Mouse (Mus musculus) cerebellum, adult 9-10 months (tissue): ENCODE results near the gene Arhgap22.

Experiments used
- DNase-seq: peaks from one replicate; pipeline ENCODE4 v3.0.0; 2022

Arhgap22 gene

GRCm38 (mm10) chr14:33290038-33290437, 76.2 kb downstream of the Arhgap22 start:
- no peak for DNase-seq

DNA sequence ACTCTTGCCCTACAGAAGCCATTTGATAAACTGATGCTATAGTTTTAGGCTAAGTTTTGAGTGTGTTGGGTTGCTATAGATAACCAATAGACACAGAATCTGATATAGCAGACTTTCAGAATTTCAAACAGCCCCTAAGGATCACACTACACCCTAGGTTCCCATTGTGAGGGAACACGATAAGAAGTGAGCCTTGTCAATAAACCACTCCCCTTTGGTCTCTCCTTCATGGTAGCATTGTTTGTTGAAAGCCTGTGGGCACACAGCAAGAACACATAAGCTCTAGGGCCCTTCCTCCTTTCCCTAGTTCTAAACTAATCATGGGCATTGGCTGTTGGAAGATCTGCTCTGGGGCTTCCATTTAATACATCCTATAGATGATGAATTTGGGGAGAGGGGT, 80.7 kb downstream of the Arhgap22 start:
- DNase-seq = no peak

- no peak for DNase-seq
These were observed 83.0 kb downstream of the Arhgap22 start for GRCm38 (mm10) chr14:33296698-33297341.

- no peak for DNase-seq
These were observed 86.8 kb downstream of the Arhgap22 start for GRCm38 (mm10) chr14:33300591-33300990.

GRCm38 (mm10) chr14:33303348-33303819, 89.6 kb downstream of the Arhgap22 start:
- peak; percentile 77 for DNase-seq

DNA sequence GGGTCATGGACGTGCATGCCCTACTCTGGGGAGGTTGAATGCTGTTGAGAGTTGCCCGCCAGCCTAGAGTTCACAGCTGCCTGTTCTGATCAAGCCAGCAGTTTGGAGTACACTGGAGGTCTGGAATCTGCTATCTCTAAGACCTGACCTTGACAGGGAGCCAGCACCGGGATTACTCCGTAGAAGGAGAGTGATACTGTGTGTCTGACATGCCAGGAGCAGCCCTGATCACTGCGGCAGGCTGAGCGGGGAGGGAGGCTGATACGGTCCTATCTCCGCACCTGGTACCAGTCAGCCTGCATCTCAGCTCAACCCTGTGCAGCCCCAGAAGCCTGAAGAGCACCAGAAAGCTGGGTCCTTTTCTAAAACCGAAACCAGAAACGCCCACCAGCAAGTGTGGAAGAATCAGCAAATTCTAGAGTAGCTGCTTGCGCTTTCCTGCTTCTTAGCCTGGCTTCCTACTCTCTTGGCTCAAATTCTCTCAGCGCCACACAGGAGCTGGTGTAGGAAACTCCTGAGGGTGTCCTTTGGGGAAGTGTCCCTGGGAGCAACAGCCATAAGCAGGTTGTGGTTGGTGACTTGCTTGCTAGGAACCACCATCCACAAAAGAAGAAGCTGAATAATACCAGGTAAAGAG, 91.9 kb downstream of the Arhgap22 start:
- DNase-seq = no peak

GRCm38 (mm10) chr14:33310719-33311118, 96.9 kb downstream of the Arhgap22 start:
- no peak for DNase-seq

GRCm38 (mm10) chr14:33312309-33312708, 98.5 kb downstream of the Arhgap22 start:
- no peak for DNase-seq

DNA sequence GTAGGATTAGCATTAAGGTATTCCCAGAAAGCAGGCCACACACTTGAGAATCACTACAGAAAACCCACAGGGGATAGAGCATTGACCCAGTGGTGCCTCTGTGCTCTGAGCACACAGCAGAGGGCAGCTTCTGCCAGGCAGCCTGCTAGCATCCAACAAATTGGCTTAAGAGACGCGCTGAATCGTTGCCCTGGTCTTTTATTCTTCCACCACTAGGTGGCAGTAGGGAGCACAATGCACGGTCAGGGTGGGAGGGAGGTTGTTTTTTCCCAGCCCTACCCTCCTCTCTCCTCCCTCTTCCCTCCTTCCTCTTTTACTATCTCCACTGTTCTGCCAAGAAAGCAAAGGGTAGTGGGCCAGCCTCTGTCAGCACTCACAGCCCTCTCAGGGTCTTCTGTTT, 99.8 kb downstream of the Arhgap22 start:
- DNase-seq = peak; percentile 68

GRCm38 (mm10) chr14:33314160-33314559, 100.3 kb downstream of the Arhgap22 start:
- no peak for DNase-seq

DNA sequence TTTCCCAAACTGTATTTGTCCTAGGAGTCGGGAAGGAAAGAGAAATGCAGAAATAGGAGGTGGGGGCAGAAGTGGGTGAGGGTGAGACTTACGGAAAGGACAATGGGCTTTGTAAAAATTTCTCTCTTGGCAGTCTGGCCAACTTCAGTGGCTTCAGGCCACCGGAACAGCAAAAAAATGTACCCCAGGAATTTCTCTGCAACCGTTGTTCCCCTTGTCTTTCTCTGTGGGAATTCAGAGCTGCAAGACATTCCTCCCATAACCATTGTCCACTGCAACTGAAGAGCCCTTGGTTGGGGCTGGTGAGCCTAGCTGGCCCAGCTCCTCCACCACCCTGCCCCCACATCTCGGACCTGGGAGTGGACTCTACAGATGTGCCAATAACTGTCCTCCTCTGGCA, 101.3 kb downstream of the Arhgap22 start:
- no peak for DNase-seq

DNA sequence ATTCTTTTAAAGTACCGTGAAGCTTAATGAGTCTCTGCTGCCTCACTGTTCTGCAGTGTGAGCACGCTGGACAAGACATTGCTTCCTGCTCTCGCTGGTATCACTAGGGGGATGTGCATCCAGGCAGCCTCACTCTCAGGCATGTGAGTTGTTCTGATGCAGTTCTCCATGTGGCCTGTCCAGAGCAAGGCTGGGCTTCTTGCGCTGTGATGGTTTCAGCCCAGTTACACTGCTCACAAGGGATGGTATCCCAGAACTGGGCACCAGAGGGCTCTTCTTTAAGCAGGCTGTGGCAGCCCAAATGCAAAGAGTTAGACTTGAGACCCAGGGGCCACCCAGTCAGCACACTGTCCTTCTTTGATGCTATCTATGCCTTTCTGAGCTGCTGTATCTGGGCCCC, 101.9 kb downstream of the Arhgap22 start:
- DNase-seq = no peak

- DNase-seq = no peak
These were observed 104.1 kb downstream of the Arhgap22 start for GRCm38 (mm10) chr14:33317946-33318345.

- DNase-seq = peak; percentile 41
These were observed 106.0 kb downstream of the Arhgap22 start for GRCm38 (mm10) chr14:33319541-33320521.

GRCm38 (mm10) chr14:33320856-33321255, 107.0 kb downstream of the Arhgap22 start:
- DNase-seq = no peak

DNA sequence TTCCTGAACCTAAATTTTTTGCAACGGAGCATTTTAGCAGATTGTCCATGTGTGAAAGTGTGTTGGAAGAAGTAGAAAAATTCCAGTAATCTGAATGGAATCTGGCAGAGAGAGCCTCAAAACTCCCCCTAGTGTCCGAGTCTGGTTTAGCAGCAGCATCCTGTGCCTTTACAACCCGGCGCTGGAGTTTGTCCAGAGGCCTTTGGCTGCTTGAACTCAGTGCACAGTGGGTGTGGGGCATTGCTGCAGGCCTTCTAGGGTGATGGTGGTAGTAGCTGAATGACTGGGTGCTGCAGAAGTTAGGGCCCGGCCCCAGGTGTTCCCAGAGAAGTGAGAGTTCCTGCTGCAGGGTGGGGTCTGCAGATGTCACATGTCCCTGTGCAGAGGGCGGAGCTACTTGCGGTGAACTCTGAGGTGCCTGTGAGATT, 108.8 kb downstream of the Arhgap22 start:
- DNase-seq = peak; percentile 66

DNA sequence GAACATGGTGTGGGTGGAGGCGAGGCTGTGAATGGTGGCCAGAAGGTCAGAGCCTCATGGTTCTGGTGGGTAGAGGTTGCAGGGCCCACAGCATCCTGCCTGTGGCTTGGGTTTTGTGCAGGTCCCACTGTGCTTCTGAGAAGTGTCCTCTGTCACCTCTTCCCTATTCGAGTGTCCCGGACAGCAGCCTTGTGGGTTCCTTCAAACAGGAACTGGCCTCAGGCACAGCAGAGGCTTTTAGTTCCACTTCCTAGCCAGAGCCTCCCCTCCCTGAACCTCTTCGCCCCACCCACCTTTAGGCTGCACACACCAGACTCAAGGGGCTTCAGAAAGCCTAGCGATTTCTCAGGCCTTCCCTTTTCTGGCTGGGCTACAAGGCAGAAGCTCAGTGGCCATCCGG, 110.7 kb downstream of the Arhgap22 start:
- DNase-seq = no peak

GRCm38 (mm10) chr14:33328369-33328768, 114.5 kb downstream of the Arhgap22 start:
- DNase-seq = no peak

DNA sequence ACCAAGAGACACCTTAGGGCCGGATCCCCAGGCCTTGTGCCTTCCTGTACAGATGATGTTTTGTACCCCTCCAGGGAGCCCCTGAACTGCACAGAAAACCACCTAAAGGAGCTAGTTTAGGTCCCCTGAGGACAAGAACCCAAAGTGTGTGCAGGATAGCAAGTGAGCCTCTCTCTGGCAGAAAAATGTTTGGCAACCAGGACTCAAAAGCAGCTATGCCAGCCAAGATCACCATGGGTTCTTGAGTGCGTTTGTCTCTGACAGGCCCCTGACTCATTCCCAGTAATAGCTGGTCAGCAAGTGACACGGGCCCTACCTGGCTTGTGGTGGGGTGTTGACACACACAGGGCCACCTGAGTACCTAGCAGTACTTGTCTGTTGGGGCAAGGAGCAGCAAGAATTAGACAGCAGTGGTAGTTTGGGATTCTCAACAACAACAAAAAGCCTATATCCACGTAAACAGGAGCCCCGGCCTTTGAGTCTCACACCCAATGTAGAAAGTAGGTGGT, 115.5 kb downstream of the Arhgap22 start:
- DNase-seq = no peak

DNA sequence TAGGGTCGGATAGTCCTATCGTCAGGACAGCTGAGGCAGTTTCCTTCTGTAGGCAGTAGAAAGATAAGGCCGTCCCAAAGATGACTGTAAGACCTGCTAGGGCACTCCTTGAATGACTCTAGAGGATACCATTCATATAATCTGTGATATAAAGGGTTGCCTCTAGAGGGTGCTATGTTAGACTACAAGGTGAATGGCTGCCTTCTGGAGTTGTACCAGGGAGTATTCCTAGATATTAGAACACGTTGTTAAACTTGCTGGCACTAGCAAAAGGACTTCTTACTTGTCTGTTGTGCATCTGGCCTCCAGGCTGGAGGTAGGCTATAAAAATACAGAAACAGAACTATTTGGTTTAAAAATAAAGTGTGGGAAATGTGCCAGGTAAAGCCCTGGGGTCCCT, 117.2 kb downstream of the Arhgap22 start:
- no peak for DNase-seq

GRCm38 (mm10) chr14:33331627-33332026, 117.8 kb downstream of the Arhgap22 start:
- no peak for DNase-seq

- DNase-seq = no peak
These were observed 120.0 kb downstream of the Arhgap22 start for GRCm38 (mm10) chr14:33333833-33334232.

DNA sequence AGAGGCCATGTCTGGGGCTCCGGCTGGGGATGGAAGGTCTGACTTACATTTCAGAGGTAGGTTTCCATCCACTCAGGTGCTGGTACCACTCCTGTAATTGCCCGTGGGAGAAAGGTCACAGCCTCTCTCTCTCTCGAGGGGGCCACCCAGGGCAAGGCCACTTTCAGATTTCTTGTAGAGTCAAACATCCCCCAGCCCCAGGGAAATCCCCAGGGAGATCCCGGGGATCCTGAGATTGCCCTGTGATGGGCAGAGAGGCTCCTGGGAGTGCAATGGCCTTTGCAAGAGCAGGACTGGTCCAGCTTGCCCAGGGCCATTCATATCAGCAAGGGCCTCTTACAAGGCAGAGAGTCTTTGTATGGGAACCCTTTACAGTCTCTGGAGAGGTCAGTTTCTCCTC, 120.6 kb downstream of the Arhgap22 start:
- no peak for DNase-seq
